Mouse (Mus musculus) brain, embryonic 18.5 days (tissue): ENCODE measurements around the gene Ihh.

ENCODE experiments used
- DNase-seq: peaks from one replicate; pipeline ENCODE4 v3.0.0-alpha.2; 2012; ENCODE audit warnings: low read depth, low spot score

Ihh gene

DNA sequence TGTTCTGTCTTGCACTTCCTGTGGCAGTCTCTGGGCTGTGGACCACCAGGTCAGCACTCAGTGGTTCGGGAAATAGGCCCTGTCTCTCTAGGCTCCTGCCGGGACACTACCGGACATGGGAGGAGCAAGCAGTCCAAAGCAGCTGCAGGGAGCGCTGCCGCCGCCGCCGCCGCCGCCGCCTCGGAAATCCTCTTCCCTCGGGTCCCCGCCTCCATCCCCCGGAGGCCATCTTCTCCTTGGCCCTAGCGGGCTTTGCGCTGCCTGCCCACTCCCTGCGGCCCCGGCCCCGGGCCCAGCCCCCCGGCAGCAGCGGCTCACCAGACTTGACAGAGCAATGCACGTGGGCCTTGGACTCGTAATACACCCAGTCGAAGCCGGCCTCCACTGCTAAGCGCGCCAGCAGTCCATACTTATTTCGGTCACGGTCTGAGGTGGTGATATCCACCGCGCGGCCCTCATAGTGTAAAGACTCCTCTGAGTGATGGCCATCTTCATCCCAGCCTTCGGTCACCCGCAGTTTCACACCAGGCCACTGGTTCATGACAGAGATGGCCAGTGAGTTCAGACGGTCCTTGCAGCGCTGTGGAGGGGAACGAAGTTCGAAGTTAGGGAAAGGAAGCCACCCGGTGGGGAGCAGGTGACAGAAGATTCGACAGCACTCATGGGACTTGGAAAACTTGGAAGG is 3.3 kb downstream of the Ihh start:
- no peak for DNase-seq

DNA sequence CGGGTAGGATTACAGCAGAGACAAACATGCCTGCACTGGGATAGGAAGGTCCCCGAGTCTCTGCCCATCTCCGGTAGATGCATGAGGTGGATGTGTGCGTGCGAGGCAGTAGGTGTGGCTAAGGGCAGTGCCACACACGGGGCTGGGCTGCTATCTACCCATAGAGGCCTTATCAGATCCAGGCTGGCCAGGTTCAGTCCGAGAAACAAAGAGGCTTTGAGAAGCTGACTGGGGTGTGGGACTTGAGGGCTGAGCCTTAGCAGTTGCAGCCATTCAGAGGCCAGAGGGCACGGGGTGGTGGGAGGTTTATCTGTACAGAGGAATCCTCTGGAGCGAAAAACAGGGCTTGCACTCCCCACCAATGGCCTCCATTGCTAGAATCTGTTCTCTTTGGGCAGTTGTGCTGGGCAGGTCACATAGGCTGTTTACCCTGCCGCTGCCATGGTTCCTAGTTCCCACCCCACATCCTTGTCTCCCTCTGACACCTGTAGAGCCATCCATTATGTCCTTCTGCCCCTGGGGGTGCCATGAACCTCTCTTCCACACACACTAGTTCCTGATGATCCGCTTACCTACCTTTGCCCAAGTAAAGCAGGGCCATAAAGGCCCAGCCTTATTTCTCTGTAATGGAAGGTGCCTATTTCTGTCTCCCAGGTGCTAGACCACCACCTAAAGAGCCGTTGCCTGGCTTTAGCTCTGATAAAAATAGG is 9.7 kb downstream of the Ihh start:
- DNase-seq = no peak

DNA sequence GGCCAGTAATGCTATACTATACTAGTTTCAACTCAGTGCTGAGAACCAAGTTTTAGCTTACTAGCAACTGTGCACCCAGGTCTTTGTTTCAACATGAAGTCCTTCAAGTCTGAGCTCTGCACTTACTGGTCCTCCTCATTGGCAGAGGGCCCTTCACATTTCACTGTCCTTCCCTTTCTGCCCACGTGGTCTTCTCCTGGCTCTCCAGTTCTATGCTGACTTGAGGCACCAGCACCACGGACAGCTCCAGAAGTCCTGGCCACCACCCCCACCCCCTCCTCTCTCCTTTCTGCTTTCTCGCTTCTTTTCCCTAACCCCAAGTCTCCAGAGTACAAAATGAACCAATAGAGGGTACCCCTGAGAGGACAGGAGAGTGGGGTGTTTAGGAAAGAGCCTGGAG is 11.7 kb downstream of the Ihh start:
- DNase-seq = no peak

DNA sequence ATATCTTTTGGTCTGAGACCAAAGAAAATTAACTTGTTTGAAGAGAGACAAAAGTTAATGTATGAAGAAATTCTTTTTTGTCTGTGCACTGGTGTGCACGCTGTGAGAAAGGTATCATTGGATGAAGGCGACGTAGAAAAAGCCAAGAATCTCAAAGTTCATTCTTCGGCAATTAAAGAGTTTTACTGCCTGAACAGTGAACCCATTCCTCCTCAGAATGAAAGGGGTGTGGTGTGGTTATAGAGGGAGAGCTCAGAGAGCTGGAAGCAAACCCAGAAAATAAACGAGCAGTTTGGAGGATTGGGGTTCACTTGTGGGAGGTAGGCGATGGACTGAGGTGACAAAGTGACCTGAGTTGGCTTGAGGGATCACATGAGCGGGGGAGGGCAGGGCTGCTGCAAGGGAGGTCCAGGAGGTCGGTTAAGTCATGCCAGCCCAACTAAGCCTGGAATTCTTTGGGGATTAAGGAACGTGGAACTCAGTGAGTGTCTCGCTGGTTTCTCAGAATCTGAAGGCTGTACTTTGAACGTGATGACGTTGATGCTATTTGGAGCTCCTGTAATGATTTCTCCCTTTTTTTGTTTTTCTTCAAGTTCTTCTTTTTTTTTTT is 15.1 kb downstream of the Ihh start:
- no peak for DNase-seq

DNA sequence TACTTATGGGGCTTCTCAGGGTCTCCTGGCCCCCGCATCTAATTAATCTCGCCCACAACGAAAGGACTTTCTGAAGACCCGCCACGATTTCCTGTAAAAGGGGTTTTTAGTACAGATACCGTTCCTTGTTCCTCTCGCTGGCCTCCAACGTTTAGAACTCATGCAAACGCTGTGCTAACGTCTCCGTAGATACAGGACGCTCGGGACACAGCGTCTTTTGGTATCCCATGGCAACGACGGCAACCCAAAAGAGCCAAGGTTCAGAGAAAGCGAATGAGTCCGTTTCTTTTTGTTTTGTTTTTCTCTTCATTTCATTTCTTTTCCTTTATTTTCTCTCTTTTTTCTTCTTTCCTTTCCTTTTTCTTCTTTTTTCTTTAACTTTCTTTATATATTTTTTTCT is 16.1 kb downstream of the Ihh start, which contains the start of gene Cfap65:
Gene Cfap65 (minus strand): TSS at position 198 of the 400 bp plus-strand sequence.
- DNase-seq = peak; percentile 60

DNA sequence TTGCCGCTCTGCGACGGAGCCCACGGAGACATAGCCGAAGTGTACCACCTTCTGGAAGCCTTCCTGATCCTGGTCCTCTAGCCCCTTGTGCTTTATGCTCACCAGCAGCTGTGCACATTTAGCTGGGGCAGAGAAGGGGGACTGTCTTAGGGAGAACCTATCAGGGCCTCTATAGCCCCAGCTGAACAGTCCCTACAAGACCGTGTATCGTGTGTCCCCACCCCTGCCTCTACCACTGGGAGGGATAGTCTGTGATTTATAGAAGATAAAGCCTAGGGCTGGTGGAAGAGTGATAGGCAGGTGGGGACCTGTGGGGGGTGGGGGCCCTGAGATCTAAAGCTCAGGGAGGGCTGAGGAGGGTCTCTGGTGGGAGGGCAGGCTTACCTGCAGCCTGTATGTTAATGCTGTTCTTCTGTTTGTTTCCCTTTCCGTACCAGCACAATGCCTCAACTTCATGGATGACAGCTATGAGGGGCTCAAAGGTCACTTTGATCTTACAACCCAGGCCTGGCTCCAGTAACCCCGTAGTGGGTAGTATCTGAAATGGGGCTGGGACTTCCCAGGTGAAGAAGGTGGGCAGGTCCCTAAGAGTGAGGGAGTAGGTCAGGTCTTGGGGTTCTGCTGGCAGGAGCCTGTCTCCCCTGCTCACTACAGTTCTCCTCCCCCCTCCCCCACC is 23.7 kb downstream of the Ihh start:
- no peak for DNase-seq

DNA sequence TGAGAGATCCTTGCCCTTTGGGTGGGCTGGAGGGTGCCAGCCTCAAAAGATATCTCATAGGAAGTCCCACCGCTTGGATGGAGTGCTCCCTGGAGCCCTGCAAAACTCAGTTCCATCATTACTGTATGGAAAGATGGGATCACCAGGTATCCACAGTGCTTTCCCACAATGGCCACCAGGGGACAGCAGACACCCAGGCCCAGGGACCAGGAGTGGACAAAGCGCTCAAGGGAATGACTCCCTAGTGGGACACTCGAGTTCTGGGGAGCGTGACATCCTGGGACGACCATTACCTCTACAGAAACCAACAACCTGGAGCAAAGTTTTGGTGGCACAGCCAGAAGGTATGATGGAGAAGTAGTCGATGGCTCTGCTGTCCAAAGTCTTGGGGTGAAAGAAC is 24.8 kb downstream of the Ihh start:
- DNase-seq = no peak

DNA sequence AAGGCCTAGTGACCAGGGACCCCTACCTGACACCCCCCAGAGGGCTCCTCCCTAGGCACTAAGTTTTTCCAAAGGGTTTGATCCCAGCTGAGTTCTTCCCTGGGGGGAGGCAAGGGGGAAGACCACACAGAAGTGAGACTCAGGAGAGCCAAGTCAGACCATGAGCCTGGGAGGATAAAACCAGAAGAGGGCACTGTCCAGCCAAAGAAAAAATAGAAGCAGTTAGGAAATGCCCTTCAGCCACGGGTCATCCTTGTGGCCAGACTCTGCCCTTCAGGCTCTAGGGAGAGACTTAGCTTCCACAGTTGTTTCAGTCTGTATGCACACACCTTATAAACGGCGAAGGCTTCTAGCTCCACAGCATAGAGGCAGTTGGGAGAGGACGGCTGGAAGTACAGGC is 27.0 kb downstream of the Ihh start:
- DNase-seq = no peak

DNA sequence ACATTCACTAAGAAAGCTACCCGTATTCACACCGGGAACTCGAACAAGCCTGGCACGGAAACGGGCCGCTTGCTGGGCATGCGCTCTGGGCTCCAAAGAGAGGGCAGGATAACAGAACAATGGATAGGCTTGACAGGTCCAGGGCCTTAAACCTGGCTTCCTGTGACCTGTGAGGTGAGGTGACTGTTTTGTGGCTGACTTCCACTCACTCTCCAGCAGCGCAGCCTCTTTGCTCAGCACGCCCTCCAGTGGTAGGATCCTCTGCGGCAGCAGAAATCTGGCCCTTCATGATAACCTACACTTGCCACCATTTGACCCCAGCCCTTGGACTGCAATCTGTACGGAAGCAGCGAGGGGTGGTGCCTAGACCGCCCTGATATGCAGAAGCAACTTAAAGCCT is 35.8 kb downstream of the Ihh start:
- DNase-seq = no peak

DNA sequence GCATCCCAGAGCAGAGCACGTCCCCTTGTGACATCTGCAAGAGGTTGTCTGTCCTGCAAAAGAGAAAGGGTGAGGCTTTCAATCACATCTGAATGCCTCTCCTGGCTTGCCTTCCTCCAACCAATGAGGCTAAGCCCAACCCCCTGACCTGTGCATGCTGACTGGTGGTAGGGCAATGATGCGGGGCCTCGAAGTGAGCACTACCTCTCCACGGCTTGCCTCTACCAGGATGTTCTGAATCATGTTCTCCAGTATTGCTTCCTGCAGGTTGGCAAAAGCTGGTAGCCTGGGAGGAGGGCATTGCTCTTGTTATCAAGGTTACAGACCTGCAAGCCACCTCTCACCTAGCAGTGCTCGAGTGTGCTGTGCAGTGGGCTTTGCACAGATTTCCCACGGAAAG is 49.3 kb downstream of the Ihh start:
- no peak for DNase-seq

DNA sequence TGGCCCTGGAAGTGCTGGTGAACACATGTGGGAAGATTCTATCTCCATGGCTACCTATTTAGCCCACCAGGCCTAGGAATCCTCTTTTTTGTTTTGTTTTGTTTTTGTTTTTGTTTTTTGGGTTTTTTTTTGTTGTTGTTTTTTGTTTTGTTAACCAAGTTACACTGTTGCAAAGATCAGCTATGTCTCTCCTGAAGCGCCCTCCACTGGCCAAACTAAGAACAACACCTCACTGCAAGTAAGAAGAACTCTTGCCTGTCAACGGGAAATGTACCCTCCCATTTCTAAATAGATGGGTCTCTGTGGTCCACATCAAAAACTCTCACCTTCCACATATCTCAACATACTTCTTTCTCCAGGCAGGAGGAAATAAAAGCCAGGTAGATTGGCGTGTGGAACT is 49.8 kb downstream of the Ihh start:
- no peak for DNase-seq

DNA sequence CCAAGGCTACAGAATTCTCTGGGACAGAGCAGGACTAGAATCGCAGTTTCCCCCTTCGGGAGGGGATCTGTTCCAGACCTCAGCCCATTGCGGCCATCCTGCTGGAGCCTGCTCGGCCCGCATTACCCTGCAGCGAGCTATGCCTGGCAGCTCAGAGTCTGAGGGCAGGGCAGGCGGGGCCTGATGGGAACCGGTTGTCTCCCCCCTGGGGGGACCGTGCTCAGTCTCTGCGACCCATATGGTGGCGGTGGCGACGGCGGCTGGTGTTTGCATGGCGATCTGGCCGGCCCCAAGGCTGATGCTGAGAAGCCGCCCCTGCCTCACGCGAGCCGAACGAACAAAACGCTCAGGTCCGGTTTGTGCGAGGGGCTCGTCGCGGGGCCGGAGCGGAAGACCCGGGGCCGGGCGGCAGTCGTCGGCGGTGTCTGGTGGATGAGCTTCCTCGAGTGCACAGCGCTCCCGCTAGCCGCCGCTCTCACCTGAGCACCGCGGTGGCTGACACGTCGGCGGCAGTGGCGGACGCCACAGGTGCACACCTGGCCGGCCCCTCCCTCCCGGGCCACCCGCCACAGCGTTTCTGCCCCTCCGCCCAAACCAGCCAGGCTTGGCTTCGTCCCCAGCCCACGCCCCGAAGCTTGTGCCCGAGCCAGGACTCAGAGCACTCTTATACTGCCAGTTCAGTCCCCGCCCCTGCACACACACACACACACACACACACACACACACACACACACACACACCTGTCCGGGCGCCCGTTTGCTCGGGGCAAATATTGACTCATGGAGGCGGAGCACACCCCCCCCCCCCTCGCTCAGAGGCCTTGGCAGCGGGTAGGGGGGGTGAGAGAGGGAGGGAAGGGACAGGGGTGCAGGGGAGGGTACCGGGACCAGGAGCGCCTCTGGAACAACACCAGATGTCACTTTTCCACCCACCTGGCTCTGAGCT is 50.9 kb downstream of the Ihh start:
- DNase-seq = no peak

DNA sequence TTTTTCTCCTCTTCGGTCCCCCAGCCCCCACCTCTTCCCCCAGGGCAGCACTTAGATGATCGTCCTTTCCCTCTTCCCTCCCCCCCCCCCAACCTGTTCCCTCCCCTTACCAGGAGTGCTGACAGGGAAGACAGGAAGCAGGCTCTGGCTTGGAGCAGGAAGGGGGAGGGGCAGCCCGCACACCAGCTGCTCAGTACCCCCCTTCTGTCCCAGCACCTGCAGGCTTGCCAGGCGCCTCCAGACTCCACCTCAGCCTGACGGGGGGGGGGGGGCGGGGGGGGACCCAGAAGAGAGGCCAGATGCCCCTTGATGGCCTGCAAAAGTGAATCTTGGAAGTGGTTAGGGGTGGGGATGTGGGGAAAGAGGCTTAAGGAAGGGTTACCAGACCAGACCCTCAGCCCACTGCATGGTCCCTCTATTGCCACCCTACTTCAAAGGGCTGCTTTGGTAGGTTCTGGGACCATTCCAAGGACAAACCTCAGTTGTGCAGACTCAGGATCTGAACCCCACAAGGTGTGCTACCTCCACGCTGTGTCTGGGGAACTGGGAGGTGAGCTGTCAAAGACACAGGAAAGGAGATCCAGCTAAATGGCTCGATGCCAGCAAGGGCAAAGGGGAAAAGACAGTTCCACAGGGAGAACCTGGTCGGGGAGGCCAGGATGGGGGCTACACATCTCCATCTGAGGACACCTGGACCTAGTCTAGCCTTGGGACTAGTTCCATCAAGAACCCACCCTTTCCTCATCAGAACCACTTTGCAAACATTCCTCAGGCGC is 52.6 kb downstream of the Ihh start:
- DNase-seq = no peak

DNA sequence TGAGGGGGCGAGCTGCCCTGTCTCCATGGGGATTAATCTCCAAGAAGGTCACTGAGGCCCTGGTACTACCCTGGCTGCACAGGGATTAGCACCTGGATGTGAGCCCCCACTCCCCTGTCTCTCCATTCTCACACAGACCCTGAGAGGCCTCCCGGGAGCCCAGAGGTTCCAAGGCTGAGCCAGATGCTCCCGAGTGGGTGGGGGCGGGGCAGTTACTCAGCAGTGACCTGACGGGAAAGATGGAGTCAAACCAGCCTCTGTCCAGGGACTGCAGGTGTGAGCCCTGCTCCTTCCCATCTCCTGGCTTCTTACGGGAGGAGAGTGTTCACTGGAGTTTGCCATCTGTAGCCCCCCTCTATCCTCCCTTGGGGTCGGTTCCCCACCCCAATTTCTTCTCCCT is 53.5 kb downstream of the Ihh start:
- no peak for DNase-seq
